Mouse (Mus musculus) gastrocnemius, postnatal 4 days (tissue): ENCODE data around the gene Rnf149. TPM values are rescaled to one million over a fixed set of nuclear protein-coding genes. Genes with fewer than 3 reads are reported as not detected.
"Not testable (repeated sequence)": the region's sequence is repeated elsewhere in the genome, so short reads cannot be mapped to it uniquely, and the experiment has no call there.

ENCODE experiments used
- DNase-seq, 2 experiments: peaks; one replicate each; pipeline ENCODE4 v3.0.0; 2021 to 2022; ENCODE audit warnings: low spot score in 2 of 2, mixed read lengths in 2 of 2
- long read RNA-seq, 2 experiments: library from polyadenylated mRNA; stranded (forward); transcript quantifications; one replicate each; pipeline ENCODE4 v2.0.0; 2021
- total RNA-seq, 2 experiments: library from RNA; stranded (reverse); gene quantifications; 2 replicates each; pipeline ENCODE4 v1.2.3; 2021

Gene Rnf149
- total RNA-seq = 10 to 100 TPM; 12.6 to 14.2 TPM
- long read RNA-seq, experiment 1, transcript Rnf149-201 (7 exons, 2,492 nt) = major isoform, 37 of 42 reads
- long read RNA-seq, experiment 1, partial matches to known transcripts = 0 of 42 reads
- long read RNA-seq, experiment 1, other reads (novel, unspliced or antisense) = 5 of 42 reads
- long read RNA-seq, experiment 2, transcript Rnf149-201 (7 exons, 2,492 nt) = major isoform, 22 of 30 reads
- long read RNA-seq, experiment 2, partial matches to known transcripts = 0 of 30 reads
- long read RNA-seq, experiment 2, other reads (novel, unspliced or antisense) = 8 of 30 reads

GRCm38 (mm10) chr1:39577253-39577705, at the start of gene Rnf149:
Rnf149 (minus strand) TSS chr1:39577405.
- peak; percentile 95 to 98 for DNase-seq

- DNase-seq = no peak
Measured at GRCm38 (mm10) chr1:39625491-39625890, 48.3 kb upstream of the Rnf149 start.

GRCm38 (mm10) chr1:39623729-39624128, 46.5 kb upstream of the Rnf149 start:
- DNase-seq = no peak

GRCm38 (mm10) chr1:39623106-39623505, 45.9 kb upstream of the Rnf149 start:
- DNase-seq = no peak

- no peak for DNase-seq
Measured at GRCm38 (mm10) chr1:39618524-39618923, 41.3 kb upstream of the Rnf149 start.

- no peak for DNase-seq
Measured at GRCm38 (mm10) chr1:39615526-39615925, 38.3 kb upstream of the Rnf149 start.

- peak; percentile 31 to 58 for DNase-seq
Measured at GRCm38 (mm10) chr1:39614462-39615279, 37.5 kb upstream of the Rnf149 start.

- no peak for DNase-seq
Measured at GRCm38 (mm10) chr1:39613061-39613460, 35.9 kb upstream of the Rnf149 start.

- DNase-seq = no peak
Measured at GRCm38 (mm10) chr1:39612491-39612890, 35.3 kb upstream of the Rnf149 start.

GRCm38 (mm10) chr1:39608534-39608933, 31.3 kb upstream of the Rnf149 start:
- DNase-seq = no peak

GRCm38 (mm10) chr1:39602477-39602876, 25.3 kb upstream of the Rnf149 start:
- DNase-seq = no peak

- no peak for DNase-seq
Measured at GRCm38 (mm10) chr1:39598726-39599125, 21.5 kb upstream of the Rnf149 start.

GRCm38 (mm10) chr1:39597135-39597534, 19.9 kb upstream of the Rnf149 start:
- not testable (repeated sequence) for DNase-seq

GRCm38 (mm10) chr1:39593836-39594235, 16.6 kb upstream of the Rnf149 start:
- DNase-seq = no peak

GRCm38 (mm10) chr1:39592090-39592489, 14.9 kb upstream of the Rnf149 start:
- DNase-seq = no peak

GRCm38 (mm10) chr1:39591557-39591956, 14.4 kb upstream of the Rnf149 start:
- not testable (repeated sequence) for DNase-seq

- no peak for DNase-seq
Measured at GRCm38 (mm10) chr1:39590193-39590592, 13.0 kb upstream of the Rnf149 start.

GRCm38 (mm10) chr1:39585416-39585815, 8.2 kb upstream of the Rnf149 start:
- DNase-seq = no peak

- DNase-seq = no peak
Measured at GRCm38 (mm10) chr1:39583173-39583572, 6.0 kb upstream of the Rnf149 start.

GRCm38 (mm10) chr1:39581215-39581614, 4.0 kb upstream of the Rnf149 start:
- no peak for DNase-seq

GRCm38 (mm10) chr1:39579139-39579538, 1.9 kb upstream of the Rnf149 start:
- DNase-seq = no peak

- DNase-seq = no peak
Measured at GRCm38 (mm10) chr1:39578446-39578845, 1.2 kb upstream of the Rnf149 start.
